Mouse (Mus musculus) embryonic facial prominence, embryonic 14.5 days (tissue): Measurements from ENCODE around the gene Fto. TPM values are rescaled to one million over a fixed set of nuclear protein-coding genes. Genes with fewer than 3 reads are reported as not detected.

Experiments used
- ATAC-seq: fragments of 200-750 bp; cut with Nextera tagmentation; 2 replicates; pipeline ENCODE4 v1.8.0; 2017; ENCODE audit warnings: low read depth, moderate number of reproducible peaks, moderate TSS enrichment
- DNase-seq: peaks from one replicate; pipeline ENCODE4 v3.0.0-alpha.2; 2015; ENCODE audit warnings: low spot score
- H3K27ac ChIP-seq: fragments of 300-500 bp; sonication (generic); replicated peaks from 2 replicates; pipeline ENCODE4 v1.5.1; 2014; ENCODE audit warnings: low read depth, mild to moderate bottlenecking, low read length, moderate library complexity
- H3K27me3 ChIP-seq: fragments of 300-500 bp; sonication (generic); replicated peaks from 2 replicates; pipeline ENCODE4 v1.6.1; 2014; ENCODE audit warnings: low read length; ENCODE audit not compliant: control insufficient read depth, insufficient read depth
- H3K36me3 ChIP-seq: fragments of 300-500 bp; sonication (generic); 2 replicates; pipeline ENCODE4 v1.6.1; 2014; ENCODE audit warnings: low read length, mixed read lengths; ENCODE audit not compliant: control insufficient read depth, insufficient read depth
- H3K4me1 ChIP-seq: fragments of 300-500 bp; sonication (generic); 2 replicates; pipeline ENCODE4 v1.6.1; 2014; ENCODE audit warnings: antibody characterized with exemption, low read length; ENCODE audit not compliant: control insufficient read depth, insufficient read depth
- H3K4me2 ChIP-seq: fragments of 300-500 bp; sonication (generic); 2 replicates; pipeline ENCODE4 v1.6.1; 2014; ENCODE audit warnings: low read depth, mild to moderate bottlenecking, low read length, moderate library complexity, mixed read lengths
- H3K4me3 ChIP-seq: fragments of 300-500 bp; sonication (generic); 2 replicates; pipeline ENCODE4 v1.5.1; 2014; ENCODE audit warnings: low read depth, mild to moderate bottlenecking, low read length
- H3K9ac ChIP-seq: fragments of 300-500 bp; sonication (generic); 2 replicates; pipeline ENCODE4 v1.6.1; 2014; ENCODE audit warnings: low read depth, mild to moderate bottlenecking, low read length, moderate library complexity, mixed read lengths
- H3K9me3 ChIP-seq: fragments of 300-500 bp; sonication (generic); 2 replicates; pipeline ENCODE4 v1.6.1; 2016; ENCODE audit warnings: low read length; ENCODE audit not compliant: control insufficient read depth
- WGBS: fragments of 180-500 bp; shearing (Covaris S2); extraction: QIAGEN DNeasy Blood & Tissue Kit; methylation state at CpG from one replicate; pipeline ENCODE4 v1.1.7; 2014; 5-methylcytosine and 5-hydroxymethylcytosine counted together
- polyA plus RNA-seq: library from polyadenylated mRNA; unstranded; fragments of >200 nt; fragmentation: Nextera tagmentation; extraction: Ambion mirVana; gene quantifications from 2 replicates; pipeline ENCODE4 v1.2.1, GENCODE M21; 2014

The Fto gene
- polyA plus RNA-seq, 1 experiment from 2014 or later, result 107 TPM

- no peak overlapping the region for H3K4me3 ChIP-seq
- WGBS, result 70% methylated on average over 5 of the region's 5 CpGs
- no peak overlapping the region for H3K27ac ChIP-seq
- 0 out of 2 replicates have a peak, but pooled peaks cover 4% of the 10 kb centered on the region for H3K9me3 ChIP-seq
- ATAC-seq, result no peak
- no peaks in the 10 kb centered on the region for H3K27me3 ChIP-seq
- no peak overlapping the region for H3K4me2 ChIP-seq
- DNase-seq, result no peak
- H3K4me1 ChIP-seq, result no peaks in the 10 kb centered on the region
- H3K9ac ChIP-seq, result no peak overlapping the region
- H3K36me3 ChIP-seq, result no peaks in the 10 kb centered on the region
Measured at GRCm38 (mm10) chr8:91706533-91706932, 393.2 kb downstream of the Fto start.

- Histone ChIP-seq H3K27me3 (no peaks in the 10 kb centered on the region), H3K9ac (no peak overlapping the region), H3K36me3 (no peaks in the 10 kb centered on the region), H3K27ac (no peak overlapping the region), H3K4me2 (no peak overlapping the region), H3K4me1 (peaks cover 3% of the 10 kb centered on the region; the same call in 1 of the 2 replicates), H3K4me3 (no peak overlapping the region), H3K9me3 (0 out of 2 replicates have a peak, but pooled peaks cover 4% of the 10 kb centered on the region)
- DNase-seq (no peak), ATAC-seq (no peak)
- WGBS, result 75% methylated on average over 7 of the region's 7 CpGs
Measured at GRCm38 (mm10) chr8:91708661-91709060, 395.3 kb downstream of the Fto start.

GRCm38 (mm10) chr8:91709768-91710167, 396.4 kb downstream of the Fto start:
- Histone ChIP-seq H3K27ac (no peak overlapping the region), H3K4me3 (no peak overlapping the region), H3K4me2 (no peak overlapping the region), H3K9ac (no peak overlapping the region), H3K4me1 (peaks cover 4% of the 10 kb centered on the region; the same call in 1 of the 2 replicates), H3K27me3 (no peaks in the 10 kb centered on the region), H3K36me3 (no peaks in the 10 kb centered on the region), H3K9me3 (0 out of 2 replicates have a peak, but pooled peaks cover 4% of the 10 kb centered on the region)
- no peak for DNase-seq
- 29% methylated on average over 7 of the region's 7 CpGs for WGBS
- no peak for ATAC-seq

GRCm38 (mm10) chr8:91711202-91711601, 397.9 kb downstream of the Fto start:
- H3K36me3 ChIP-seq, result no peaks in the 10 kb centered on the region
- H3K9me3 ChIP-seq, result 0 out of 2 replicates have a peak, but pooled peaks cover 4% of the 10 kb centered on the region
- no peaks in the 10 kb centered on the region for H3K27me3 ChIP-seq
- no peak overlapping the region for H3K4me3 ChIP-seq
- H3K27ac ChIP-seq, result no peak overlapping the region
- peaks cover 7% of the 10 kb centered on the region; the same call in 1 of the 2 replicates for H3K4me1 ChIP-seq
- WGBS, result 43% methylated on average over 6 of the region's 6 CpGs
- H3K4me2 ChIP-seq, result no peak overlapping the region
- no peak overlapping the region for H3K9ac ChIP-seq
- ATAC-seq, result no peak
- DNase-seq, result no peak

- H3K9me3 ChIP-seq, result 0 out of 2 replicates have a peak, but pooled peaks cover 4% of the 10 kb centered on the region
- H3K4me2 ChIP-seq, result 0 out of 2 replicates have a peak overlapping the region, but pooled peaks have one; percentile 64
- WGBS, result 32% methylated on average over 6 of the region's 6 CpGs
- no peak for DNase-seq
- H3K4me1 ChIP-seq, result peaks cover 7% of the 10 kb centered on the region; the same call in 1 of the 2 replicates
- no peak overlapping the region for H3K9ac ChIP-seq
- no peaks in the 10 kb centered on the region for H3K27me3 ChIP-seq
- ATAC-seq, result no peak
- H3K4me3 ChIP-seq, result no peak overlapping the region
- no peak overlapping the region for H3K27ac ChIP-seq
- H3K36me3 ChIP-seq, result no peaks in the 10 kb centered on the region
Measured at GRCm38 (mm10) chr8:91711981-91712598, 398.8 kb downstream of the Fto start.

- no peaks in the 10 kb centered on the region for H3K27me3 ChIP-seq
- DNase-seq (peak; percentile 78), ATAC-seq (peak; percentile 35)
- peak overlapping the region; percentile 53 for H3K9ac ChIP-seq
- peaks cover 7% of the 10 kb centered on the region; the same call in 1 of the 2 replicates for H3K4me1 ChIP-seq
- 0 out of 2 replicates have a peak, but pooled peaks cover under 1% of the 10 kb centered on the region for H3K9me3 ChIP-seq
- H3K4me3 ChIP-seq, result peak overlapping the region; percentile 32
- WGBS, result 2% methylated on average over 31 of the region's 31 CpGs
- H3K4me2 ChIP-seq, result peak overlapping the region; percentile 64
- H3K27ac ChIP-seq, result peak overlapping the region; percentile 18; the same call in 1 of the 2 replicates
- H3K36me3 ChIP-seq, result no peaks in the 10 kb centered on the region
Measured at GRCm38 (mm10) chr8:91712731-91713569, 399.6 kb downstream of the Fto start.

- Histone ChIP-seq H3K9me3 (no peaks in the 10 kb centered on the region), H3K36me3 (no peaks in the 10 kb centered on the region), H3K27me3 (no peaks in the 10 kb centered on the region), H3K9ac (peak overlapping the region; percentile 48), H3K4me1 (peaks cover 7% of the 10 kb centered on the region; the same call in 1 of the 2 replicates), H3K4me2 (peak overlapping the region; percentile 64), H3K4me3 (peak overlapping the region; percentile 32), H3K27ac (no peak overlapping the region; the same call in 1 of the 2 replicates)
- ATAC-seq, result no peak
- WGBS, result 10% methylated on average over 12 of the region's 12 CpGs
- peak; percentile 25 for DNase-seq
Measured at GRCm38 (mm10) chr8:91713677-91714312, 400.5 kb downstream of the Fto start.

GRCm38 (mm10) chr8:91714733-91715132, 401.4 kb downstream of the Fto start:
- H3K9me3 ChIP-seq, result no peaks in the 10 kb centered on the region
- DNase-seq, result no peak
- H3K9ac ChIP-seq, result no peak overlapping the region
- H3K4me2 ChIP-seq, result no peak overlapping the region
- ATAC-seq, result no peak
- H3K4me3 ChIP-seq, result no peak overlapping the region
- WGBS, result 85% methylated on average over 7 of the region's 7 CpGs
- no peak overlapping the region for H3K27ac ChIP-seq
- no peaks in the 10 kb centered on the region for H3K27me3 ChIP-seq
- H3K36me3 ChIP-seq, result no peaks in the 10 kb centered on the region
- H3K4me1 ChIP-seq, result peaks cover 7% of the 10 kb centered on the region; the same call in 1 of the 2 replicates
